Mouse (Mus musculus) limb, embryonic 15.5 days (tissue): ENCODE results near the gene Prtg. TPM values are rescaled to one million over a fixed set of nuclear protein-coding genes. Genes with fewer than 3 reads are reported as not detected.

Experiments used
- ATAC-seq: fragments of 200-750 bp; cut with Nextera tagmentation; 2 replicates; pipeline ENCODE4 v1.8.0; 2017; ENCODE audit warnings: low read depth, moderate TSS enrichment; ENCODE audit not compliant: insufficient number of reproducible peaks, low FRiP score, low TSS enrichment
- H3K27ac ChIP-seq: fragments of 300-500 bp; sonication (generic); 2 replicates; pipeline ENCODE4 v1.5.1; 2015; ENCODE audit warnings: moderate library complexity, mild to moderate bottlenecking, inconsistent platforms
- H3K27me3 ChIP-seq: fragments of 300-500 bp; sonication (generic); 2 replicates; pipeline ENCODE4 v1.6.1; 2015; ENCODE audit warnings: inconsistent platforms
- H3K36me3 ChIP-seq: fragments of 300-500 bp; sonication (generic); 2 replicates; pipeline ENCODE4 v1.6.1; 2015; ENCODE audit warnings: inconsistent platforms
- H3K4me1 ChIP-seq: fragments of 300-500 bp; sonication (generic); 2 replicates; pipeline ENCODE4 v1.6.1; 2015; ENCODE audit warnings: inconsistent platforms
- H3K4me2 ChIP-seq: fragments of 300-500 bp; sonication (generic); 2 replicates; pipeline ENCODE4 v1.6.1; 2015; ENCODE audit warnings: mild to moderate bottlenecking, inconsistent platforms
- H3K4me3 ChIP-seq: fragments of 300-500 bp; sonication (generic); 2 replicates; pipeline ENCODE4 v1.5.1; 2015; ENCODE audit warnings: mild to moderate bottlenecking, inconsistent platforms
- H3K9ac ChIP-seq: fragments of 300-500 bp; sonication (generic); 2 replicates; pipeline ENCODE4 v1.6.1; 2015; ENCODE audit warnings: inconsistent platforms
- H3K9me3 ChIP-seq: fragments of 300-500 bp; sonication (generic); 2 replicates; pipeline ENCODE4 v1.6.1; 2016; ENCODE audit warnings: inconsistent platforms
- WGBS: fragments of 180-500 bp; shearing (Covaris S2); methylation state at CpG from one replicate; pipeline ENCODE4 v1.1.7; 2015; 5-methylcytosine and 5-hydroxymethylcytosine counted together
- polyA plus RNA-seq: library from polyadenylated mRNA; unstranded; fragments of >200 nt; fragmentation: Nextera tagmentation; extraction: Ambion mirVana; gene quantifications from 2 replicates; pipeline ENCODE4 v1.2.1, GENCODE M21; 2015

Prtg gene
- 0.41 and 0.48 TPM in 2 replicates for polyA plus RNA-seq

GRCm38 (mm10) chr9:72806731-72807419, at the start of gene Prtg:
Gene Prtg, plus strand, starts transcription at chr9:72806874.
- Histone ChIP-seq H3K4me3 (peak within 1 kb of the TSS; percentile 70), H3K9ac (peak within 1 kb of the TSS; percentile 43), H3K27me3 (peaks cover 47% of the 10 kb centered on the region), H3K4me2 (peak within 1 kb of the TSS; percentile 98), H3K9me3 (no peaks in the 10 kb centered on the region), H3K36me3 (no peaks in the 10 kb centered on the region), H3K4me1 (peaks cover 19% of the 10 kb centered on the region), H3K27ac (no peak within 1 kb of the TSS)
- 0 out of 2 replicates have a peak, but pooled peaks have one; percentile 48 for ATAC-seq
- under 1% methylated on average over 55 of the region's 57 CpGs for WGBS

GRCm38 (mm10) chr9:72757143-72757542, 49.5 kb upstream of the Prtg start:
- no peak for ATAC-seq
- H3K4me1 ChIP-seq: peaks cover 8% of the 10 kb centered on the region; the same call in 1 of the 2 replicates
- H3K27me3 ChIP-seq: no peaks in the 10 kb centered on the region
- no peak overlapping the region for H3K27ac ChIP-seq
- no peak overlapping the region for H3K4me2 ChIP-seq
- H3K4me3 ChIP-seq: no peak overlapping the region
- 77% methylated on average over 5 of the region's 5 CpGs for WGBS
- no peaks in the 10 kb centered on the region for H3K36me3 ChIP-seq
- H3K9ac ChIP-seq: no peak overlapping the region
- H3K9me3 ChIP-seq: no peaks in the 10 kb centered on the region

GRCm38 (mm10) chr9:72758705-72759131, 48.0 kb upstream of the Prtg start:
- Histone ChIP-seq H3K9me3 (no peaks in the 10 kb centered on the region), H3K4me3 (no peak overlapping the region), H3K27ac (no peak overlapping the region), H3K36me3 (no peaks in the 10 kb centered on the region), H3K4me1 (peaks cover 13% of the 10 kb centered on the region), H3K9ac (no peak overlapping the region), H3K27me3 (no peaks in the 10 kb centered on the region), H3K4me2 (no peak overlapping the region)
- ATAC-seq: no peak
- WGBS: 21% methylated on average over 8 of the region's 8 CpGs

- no peak overlapping the region for H3K27ac ChIP-seq
These were observed 43.5 kb upstream of the Prtg start for GRCm38 (mm10) chr9:72763050-72763718.

GRCm38 (mm10) chr9:72766789-72767349, 39.8 kb upstream of the Prtg start:
- no peak for ATAC-seq
- Histone ChIP-seq H3K4me1 (peaks cover 12% of the 10 kb centered on the region), H3K4me3 (peak overlapping the region; percentile 34), H3K4me2 (peak overlapping the region; percentile 69), H3K27ac (no peak overlapping the region), H3K36me3 (no peaks in the 10 kb centered on the region), H3K27me3 (0 out of 2 replicates have a peak, but pooled peaks cover 5% of the 10 kb centered on the region), H3K9ac (no peak overlapping the region), H3K9me3 (no peaks in the 10 kb centered on the region)
- under 1% methylated on average over 17 of the region's 17 CpGs for WGBS

More at GRCm38 (mm10) chr9:72763050-72763718, 43.5 kb upstream of the Prtg start:
- no peaks in the 10 kb centered on the region for H3K36me3 ChIP-seq
- 2% methylated on average over 3 of the region's 3 CpGs for WGBS
- peak; percentile 72 for ATAC-seq
- peaks cover 12% of the 10 kb centered on the region for H3K4me1 ChIP-seq
- H3K4me2 ChIP-seq: no peak overlapping the region
- H3K9ac ChIP-seq: no peak overlapping the region
- H3K4me3 ChIP-seq: no peak overlapping the region
- H3K9me3 ChIP-seq: no peaks in the 10 kb centered on the region
- H3K27me3 ChIP-seq: 0 out of 2 replicates have a peak, but pooled peaks cover 5% of the 10 kb centered on the region

- Histone ChIP-seq H3K9me3 (no peaks in the 10 kb centered on the region; the same call in 1 of the 2 replicates), H3K36me3 (no peaks in the 10 kb centered on the region), H3K4me2 (no peak overlapping the region), H3K4me1 (peaks cover 9% of the 10 kb centered on the region), H3K27ac (no peak overlapping the region), H3K9ac (no peak overlapping the region), H3K4me3 (no peak overlapping the region), H3K27me3 (peaks cover 4% of the 10 kb centered on the region; the same call in 1 of the 2 replicates)
- WGBS: 90% methylated on average over 4 of the region's 4 CpGs
- ATAC-seq: no peak
These were observed 31.7 kb upstream of the Prtg start for GRCm38 (mm10) chr9:72775022-72775421.

GRCm38 (mm10) chr9:72779004-72779403, 27.7 kb upstream of the Prtg start:
- Histone ChIP-seq H3K4me2 (no peak overlapping the region), H3K36me3 (no peaks in the 10 kb centered on the region), H3K27ac (no peak overlapping the region), H3K4me1 (peaks cover 26% of the 10 kb centered on the region), H3K4me3 (no peak overlapping the region), H3K27me3 (peaks cover 9% of the 10 kb centered on the region; the same call in 1 of the 2 replicates), H3K9ac (no peak overlapping the region), H3K9me3 (no peaks in the 10 kb centered on the region; the same call in 1 of the 2 replicates)
- 31% methylated on average over 11 of the region's 11 CpGs for WGBS
- ATAC-seq: no peak

GRCm38 (mm10) chr9:72779733-72780132, 26.9 kb upstream of the Prtg start:
- no peaks in the 10 kb centered on the region for H3K36me3 ChIP-seq
- no peak overlapping the region for H3K27ac ChIP-seq
- WGBS: 26% methylated on average over 4 of the region's 4 CpGs
- H3K9ac ChIP-seq: no peak overlapping the region
- no peak overlapping the region for H3K4me2 ChIP-seq
- no peak for ATAC-seq
- peaks cover 9% of the 10 kb centered on the region; the same call in 1 of the 2 replicates for H3K27me3 ChIP-seq
- H3K4me3 ChIP-seq: no peak overlapping the region
- peaks cover 26% of the 10 kb centered on the region for H3K4me1 ChIP-seq
- H3K9me3 ChIP-seq: no peaks in the 10 kb centered on the region; the same call in 1 of the 2 replicates

- Histone ChIP-seq H3K27me3 (peaks cover 9% of the 10 kb centered on the region; the same call in 1 of the 2 replicates), H3K4me1 (peaks cover 26% of the 10 kb centered on the region), H3K9ac (no peak overlapping the region), H3K36me3 (no peaks in the 10 kb centered on the region), H3K27ac (no peak overlapping the region), H3K4me2 (no peak overlapping the region), H3K4me3 (no peak overlapping the region), H3K9me3 (no peaks in the 10 kb centered on the region; the same call in 1 of the 2 replicates)
- no peak for ATAC-seq
- WGBS: 28% methylated on average over 5 of the region's 5 CpGs
These were observed 26.0 kb upstream of the Prtg start for GRCm38 (mm10) chr9:72780694-72781093.

- Histone ChIP-seq H3K4me2 (no peak overlapping the region), H3K36me3 (no peaks in the 10 kb centered on the region), H3K9ac (no peak overlapping the region), H3K4me3 (no peak overlapping the region), H3K27me3 (peaks cover 9% of the 10 kb centered on the region; the same call in 1 of the 2 replicates), H3K27ac (no peak overlapping the region), H3K9me3 (no peaks in the 10 kb centered on the region; the same call in 1 of the 2 replicates), H3K4me1 (peaks cover 26% of the 10 kb centered on the region)
- no peak for ATAC-seq
- WGBS: 28% methylated on average over 4 of the region's 4 CpGs
These were observed 25.2 kb upstream of the Prtg start for GRCm38 (mm10) chr9:72781466-72781865.

- ATAC-seq: no peak
- 20% methylated on average over 8 of the region's 8 CpGs for WGBS
- Histone ChIP-seq H3K36me3 (no peaks in the 10 kb centered on the region), H3K27me3 (peaks cover 9% of the 10 kb centered on the region; the same call in 1 of the 2 replicates), H3K27ac (no peak overlapping the region), H3K9me3 (no peaks in the 10 kb centered on the region; the same call in 1 of the 2 replicates), H3K4me1 (peaks cover 26% of the 10 kb centered on the region), H3K4me2 (no peak overlapping the region), H3K4me3 (no peak overlapping the region), H3K9ac (no peak overlapping the region)
These were observed 24.6 kb upstream of the Prtg start for GRCm38 (mm10) chr9:72782121-72782520.
